Mouse (Mus musculus) urinary bladder, postnatal 4 days (tissue): ENCODE data around the gene Erv3.
"Not testable (repeated sequence)": the region's sequence is repeated elsewhere in the genome, so short reads cannot be mapped to it uniquely, and the experiment has no call there.

Experiments
- DNase-seq, 2 experiments: peaks; one replicate each; pipeline ENCODE4 v3.0.0; 2021 to 2022; ENCODE audit warnings: low spot score in 2 of 2

Erv3 gene

GRCm38 (mm10) chr2:131864262-131864796, 4.8 kb upstream of the Erv3 start:
- DNase-seq, result no peak

GRCm38 (mm10) chr2:131863472-131863871, 3.9 kb upstream of the Erv3 start:
- no peak for DNase-seq

- no peak for DNase-seq
These were observed 3.2 kb upstream of the Erv3 start for GRCm38 (mm10) chr2:131862617-131863275.

GRCm38 (mm10) chr2:131857838-131858237, 1.7 kb downstream of the Erv3 start:
- DNase-seq, result no peak

- DNase-seq, result no peak
These were observed 5.8 kb downstream of the Erv3 start for GRCm38 (mm10) chr2:131853719-131854118.

- no peak for DNase-seq
These were observed 8.0 kb downstream of the Erv3 start for GRCm38 (mm10) chr2:131851333-131852092.

GRCm38 (mm10) chr2:131850047-131850446, 9.5 kb downstream of the Erv3 start:
- no peak for DNase-seq

GRCm38 (mm10) chr2:131847501-131848359, 11.8 kb downstream of the Erv3 start:
- DNase-seq, result no peak

GRCm38 (mm10) chr2:131846811-131847210, 12.7 kb downstream of the Erv3 start:
- no peak for DNase-seq

- no peak for DNase-seq
These were observed 13.3 kb downstream of the Erv3 start for GRCm38 (mm10) chr2:131846132-131846710.

GRCm38 (mm10) chr2:131845671-131846070, 13.9 kb downstream of the Erv3 start:
- DNase-seq, result no peak

- no peak for DNase-seq
These were observed 17.0 kb downstream of the Erv3 start for GRCm38 (mm10) chr2:131842568-131842967.

GRCm38 (mm10) chr2:131841321-131841693, 18.2 kb downstream of the Erv3 start:
- no peak for DNase-seq

GRCm38 (mm10) chr2:131840611-131841320, 18.8 kb downstream of the Erv3 start:
- DNase-seq, result no peak

GRCm38 (mm10) chr2:131834296-131834695, 25.3 kb downstream of the Erv3 start:
- DNase-seq, result no peak

- no peak for DNase-seq
These were observed 27.7 kb downstream of the Erv3 start for GRCm38 (mm10) chr2:131831861-131832260.

GRCm38 (mm10) chr2:131830945-131831344, 28.6 kb downstream of the Erv3 start:
- DNase-seq, result not testable (repeated sequence)

GRCm38 (mm10) chr2:131827999-131828975, 31.3 kb downstream of the Erv3 start:
- DNase-seq, result no peak

- DNase-seq, result no peak
These were observed 32.4 kb downstream of the Erv3 start for GRCm38 (mm10) chr2:131827026-131827687.
